Mouse (Mus musculus) kidney, postnatal 4 days (tissue): ENCODE results near the gene Nrxn3.

Experiments
- DNase-seq, 2 experiments: peaks; one replicate each; pipeline ENCODE4 v3.0.0; 2021; ENCODE audit warnings: mixed read lengths in 2 of 2

Nrxn3 gene

DNA sequence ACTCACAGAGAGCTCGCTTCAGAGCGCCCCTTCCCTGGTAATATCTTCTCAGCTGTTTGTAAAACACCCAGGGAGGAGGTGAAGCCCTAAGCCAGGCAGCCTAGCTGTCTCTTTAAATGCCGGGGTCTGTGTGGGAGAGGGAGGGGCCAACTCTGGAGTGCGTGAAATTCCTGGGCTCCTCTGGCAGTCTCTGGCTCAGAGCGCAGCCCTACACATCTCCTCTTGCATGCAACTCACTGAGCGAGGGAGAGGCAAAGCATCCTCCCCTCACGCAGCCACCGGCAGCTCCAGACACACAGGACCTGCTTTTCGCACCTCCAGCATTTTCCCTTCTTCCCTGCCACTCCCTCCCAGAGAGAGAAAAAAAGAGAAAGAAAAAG is at the start of gene Nrxn3:
Gene Nrxn3 (plus strand): TSS at position 186 of the 380 bp plus-strand sequence.
- peak; percentile 49 to 61 for DNase-seq

DNA sequence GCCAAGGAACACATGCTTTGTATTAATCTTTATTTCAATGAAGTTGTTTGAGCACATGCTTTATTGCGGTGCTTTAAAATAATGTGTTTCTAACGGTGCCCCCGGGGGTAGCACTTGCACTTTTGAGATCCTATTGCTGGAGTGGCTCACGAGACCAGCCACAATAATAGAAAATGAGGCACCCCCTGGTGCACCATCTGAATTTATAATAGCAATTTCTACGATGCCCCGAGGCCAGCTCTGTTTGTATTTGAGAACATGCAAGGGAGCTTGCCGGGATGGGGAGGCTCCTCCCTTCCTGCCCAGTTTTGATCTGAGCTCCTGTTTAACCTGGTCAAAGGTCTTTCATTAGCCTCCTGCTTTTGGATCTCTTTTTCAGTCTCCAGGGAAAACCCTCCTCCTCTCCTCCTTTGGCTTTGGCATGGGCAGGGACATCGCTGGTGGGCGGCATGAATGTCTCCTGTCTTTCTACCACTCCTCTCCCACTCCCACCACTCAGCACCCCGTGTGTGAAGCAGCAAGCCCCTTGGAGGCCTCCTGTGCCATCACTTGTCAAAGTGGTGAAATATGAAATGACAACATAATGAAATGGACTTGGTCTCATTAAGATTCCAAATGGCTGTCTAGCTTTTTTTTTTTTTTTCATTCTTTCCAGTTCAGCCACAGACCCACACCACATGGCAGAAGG is 18.4 kb upstream of the Nrxn3 start:
- DNase-seq = peak; percentile 2 to 3

DNA sequence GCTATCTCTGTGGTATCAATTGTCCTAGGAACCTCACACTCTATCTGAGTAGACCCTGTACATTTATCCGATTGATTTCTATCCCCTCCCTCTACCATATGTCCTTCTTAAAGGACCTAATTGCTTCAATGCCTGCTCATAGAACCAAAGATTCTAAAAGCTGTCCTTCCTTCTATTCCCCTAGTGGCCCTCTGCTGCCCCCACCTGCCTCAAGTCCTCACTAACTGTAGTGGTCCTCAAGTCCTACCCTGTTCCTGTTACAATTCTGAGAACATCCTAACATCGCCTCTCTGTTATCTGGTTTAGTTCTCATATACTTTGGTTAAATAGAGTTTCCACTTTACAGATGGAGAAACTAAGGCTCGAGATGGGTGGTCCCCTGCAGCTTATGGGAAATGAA is 16.7 kb upstream of the Nrxn3 start:
- peak; percentile 12 to 20 for DNase-seq

DNA sequence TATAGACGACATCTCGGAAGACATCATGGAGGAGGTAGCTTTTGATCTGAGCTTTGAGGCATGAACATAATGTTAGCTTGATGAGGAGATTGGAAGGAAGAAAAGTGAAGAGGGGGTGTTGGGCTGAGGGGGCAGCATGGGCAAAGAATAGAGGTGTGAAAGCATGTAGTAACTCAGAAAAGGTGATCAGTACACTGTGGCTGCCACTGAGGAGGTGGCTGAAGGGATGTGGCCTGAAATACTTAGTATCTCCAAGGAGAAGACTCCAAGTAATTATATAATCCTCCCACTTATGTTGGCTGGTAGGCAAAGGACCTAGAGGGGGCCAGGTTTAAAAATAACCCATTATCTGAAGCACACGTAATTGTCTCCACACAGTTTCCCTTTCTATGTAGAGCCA is 14.9 kb upstream of the Nrxn3 start:
- no peak for DNase-seq

DNA sequence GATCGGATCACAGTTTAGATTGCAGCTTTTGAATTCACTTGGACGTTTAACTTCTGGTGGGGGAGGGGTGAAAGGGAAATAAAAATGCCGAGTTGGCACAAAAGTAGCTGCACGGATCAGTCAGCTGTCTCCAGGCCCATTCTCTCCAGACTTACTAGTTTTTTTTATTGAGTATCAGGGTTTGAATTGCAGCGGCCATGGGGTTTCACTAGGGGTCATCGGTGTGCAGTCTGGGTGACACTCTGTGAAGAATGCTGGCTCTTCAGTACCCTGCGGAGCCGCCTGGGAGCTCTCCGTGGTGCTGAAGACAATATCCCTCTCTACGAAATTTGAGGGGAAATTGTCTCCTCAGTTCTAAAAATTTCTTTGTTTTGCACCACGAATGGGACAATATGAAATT is 13.5 kb upstream of the Nrxn3 start:
- DNase-seq = peak; percentile 82 to 84

DNA sequence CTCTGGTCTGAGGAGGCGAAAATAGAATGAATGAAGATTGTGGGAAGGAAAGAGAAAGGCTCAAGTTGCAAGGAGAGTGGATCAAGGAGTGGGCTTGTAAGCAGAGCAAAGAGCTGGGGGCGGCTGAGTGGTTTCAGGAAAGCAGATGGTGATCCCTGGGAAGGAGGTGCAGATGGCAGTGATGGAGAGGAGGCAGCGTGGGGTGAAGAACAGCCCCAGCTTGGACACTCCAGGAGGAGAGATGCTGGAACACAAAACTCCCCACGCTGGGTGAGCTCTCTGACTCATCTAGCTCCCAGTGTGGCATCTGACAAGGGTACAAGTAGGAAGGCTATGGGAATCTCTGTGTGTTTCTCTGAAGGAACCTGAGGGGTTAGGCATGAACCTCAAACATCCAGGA is 9.2 kb upstream of the Nrxn3 start:
- no peak for DNase-seq

DNA sequence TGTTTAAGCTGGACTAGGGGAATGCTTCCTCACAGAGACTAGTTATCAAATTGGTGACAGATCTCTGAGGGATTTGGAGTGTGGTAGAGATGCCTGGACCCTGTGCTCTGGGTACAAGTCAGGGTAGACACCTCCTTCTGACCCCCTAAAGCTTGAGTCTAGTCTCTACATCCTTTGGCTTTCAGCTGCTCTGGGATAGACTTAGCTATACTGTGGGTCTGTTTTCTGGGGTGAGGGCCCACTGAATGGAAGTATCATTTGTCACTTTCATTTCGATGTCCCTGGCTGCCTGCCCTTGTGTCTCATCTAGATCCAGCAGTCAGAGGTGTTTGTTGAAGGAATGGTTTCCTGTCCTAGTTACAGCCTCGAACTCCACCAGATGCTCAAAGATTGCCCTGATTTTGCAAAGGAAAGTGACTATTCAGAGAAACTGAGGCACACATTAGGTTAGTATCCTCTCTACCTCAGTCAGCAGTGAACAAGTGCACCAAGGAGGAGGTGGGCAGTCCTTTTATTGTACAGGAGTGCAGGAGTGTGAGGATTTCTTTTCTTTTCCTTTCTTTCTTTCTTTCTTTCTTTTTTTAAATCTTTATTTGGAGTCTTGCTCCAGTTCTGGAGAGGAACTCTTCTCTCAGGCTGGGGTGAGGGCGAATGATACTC is 515 bp upstream of the Nrxn3 start:
- DNase-seq = no peak

DNA sequence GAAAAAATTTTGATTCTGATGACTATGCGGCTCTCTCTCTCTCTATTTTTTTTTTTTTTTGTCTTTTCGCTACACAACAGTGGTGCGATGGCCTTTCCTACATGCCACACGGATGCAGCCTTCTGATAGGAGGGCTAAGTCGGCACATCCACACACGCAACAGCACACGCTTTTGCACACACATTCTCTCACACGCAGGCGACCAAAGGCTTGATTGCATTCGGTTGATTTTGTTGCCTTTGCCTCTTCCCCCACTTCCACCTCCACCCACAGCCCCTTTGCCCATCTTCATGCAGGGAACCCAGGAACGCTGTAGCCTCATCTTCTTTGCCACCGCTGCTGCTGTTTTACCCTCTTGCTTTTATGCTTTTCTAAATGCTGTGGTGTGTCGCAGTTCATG is 3.6 kb downstream of the Nrxn3 start:
- DNase-seq = no peak

DNA sequence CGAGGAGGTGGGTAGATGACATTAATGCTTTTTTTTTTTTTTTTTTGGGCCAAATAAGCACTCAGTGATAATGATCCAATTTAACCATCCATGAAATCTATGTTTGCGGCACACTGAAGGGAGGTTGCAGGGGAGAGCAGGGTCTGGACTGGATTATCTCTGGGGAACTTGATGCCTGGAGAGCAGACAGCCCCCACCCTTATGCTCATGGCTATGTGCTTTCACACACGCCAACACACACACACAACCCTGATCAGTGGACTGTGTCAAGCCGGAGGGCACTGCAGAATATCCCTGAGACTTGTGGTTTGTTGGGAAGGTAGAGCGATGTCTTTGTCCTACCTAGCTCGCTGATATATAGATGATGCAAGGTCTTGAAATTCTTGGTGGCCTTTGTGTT is 4.1 kb downstream of the Nrxn3 start:
- no peak for DNase-seq

DNA sequence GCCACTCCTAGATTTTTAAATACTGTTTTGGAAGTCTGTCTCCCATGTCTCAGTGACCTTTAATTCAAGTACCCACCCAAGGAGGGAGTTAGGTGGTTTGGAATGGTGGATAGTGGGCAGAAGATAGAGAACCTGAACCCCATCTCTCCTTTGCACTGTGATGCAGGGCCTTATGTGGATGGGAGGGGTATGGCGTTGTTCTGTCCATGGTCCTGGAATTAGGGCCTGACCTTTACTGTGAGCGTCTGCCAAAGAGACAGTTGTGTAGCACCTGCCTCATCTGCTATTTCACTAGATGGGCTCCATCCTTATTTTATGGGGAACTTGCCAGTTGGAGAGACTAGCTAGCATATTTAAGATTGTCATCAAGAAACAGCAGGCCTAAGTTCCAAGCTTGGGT is 8.0 kb downstream of the Nrxn3 start:
- peak in 1 of 2 experiments; percentile 5 for DNase-seq

DNA sequence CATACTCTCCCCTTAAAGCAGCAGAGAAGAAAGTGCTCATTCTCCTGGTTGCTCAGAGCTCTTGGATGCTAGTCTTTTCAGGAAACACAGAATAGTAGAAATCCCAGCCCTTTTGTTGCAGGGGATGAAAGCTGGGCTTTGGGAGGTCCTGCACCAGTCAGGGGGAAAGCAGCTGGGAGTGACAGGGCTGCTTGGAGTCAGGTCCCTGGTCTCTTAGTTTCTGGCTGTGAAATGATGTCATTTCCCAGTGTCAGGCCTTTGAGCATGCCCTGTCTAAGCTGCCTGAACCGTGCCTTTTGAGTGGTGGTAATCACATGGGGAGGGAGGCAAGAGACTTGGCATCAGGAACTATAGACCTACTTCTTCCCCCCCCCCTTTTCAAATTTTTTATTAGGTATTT is 12.4 kb downstream of the Nrxn3 start:
- DNase-seq = no peak

DNA sequence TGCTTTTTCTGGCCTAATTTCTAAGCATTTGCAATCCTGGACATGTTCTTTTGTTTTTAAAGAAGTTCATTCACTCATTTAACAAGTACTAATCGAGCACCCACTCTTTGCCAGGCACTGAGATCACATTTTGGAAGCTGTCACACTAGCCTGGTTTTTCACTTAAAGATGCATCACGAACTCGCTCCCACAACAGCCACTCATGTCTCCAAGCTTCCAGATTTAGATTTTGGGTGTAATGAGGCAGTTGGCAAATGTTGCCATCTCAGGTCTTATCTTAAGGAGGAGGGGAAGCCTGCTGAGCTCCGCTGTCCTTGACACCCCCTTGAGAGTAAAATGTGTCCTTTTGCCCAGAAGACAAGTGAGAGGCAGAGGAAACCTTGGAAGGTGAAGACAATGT is 14.4 kb downstream of the Nrxn3 start:
- no peak for DNase-seq

DNA sequence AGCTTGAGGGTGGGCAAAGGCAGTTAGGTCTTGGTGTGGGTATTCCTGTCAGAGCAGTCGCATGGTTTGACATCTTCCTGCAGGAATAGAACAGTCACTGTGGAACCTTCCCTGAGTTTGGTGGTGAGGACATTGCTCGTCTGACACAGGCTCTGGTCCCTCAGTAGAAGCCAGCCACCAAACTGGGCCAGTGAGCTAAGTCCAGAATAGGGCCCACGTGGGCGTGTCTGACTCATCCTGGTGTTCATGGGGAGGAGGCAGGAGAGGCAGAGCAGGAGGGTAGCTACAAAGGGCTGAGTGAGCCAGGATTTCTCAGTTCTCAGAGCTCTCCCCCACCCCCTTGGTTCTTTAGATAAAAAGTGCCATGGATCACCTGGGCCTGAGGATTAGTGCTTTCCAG is 15.9 kb downstream of the Nrxn3 start:
- no peak for DNase-seq

DNA sequence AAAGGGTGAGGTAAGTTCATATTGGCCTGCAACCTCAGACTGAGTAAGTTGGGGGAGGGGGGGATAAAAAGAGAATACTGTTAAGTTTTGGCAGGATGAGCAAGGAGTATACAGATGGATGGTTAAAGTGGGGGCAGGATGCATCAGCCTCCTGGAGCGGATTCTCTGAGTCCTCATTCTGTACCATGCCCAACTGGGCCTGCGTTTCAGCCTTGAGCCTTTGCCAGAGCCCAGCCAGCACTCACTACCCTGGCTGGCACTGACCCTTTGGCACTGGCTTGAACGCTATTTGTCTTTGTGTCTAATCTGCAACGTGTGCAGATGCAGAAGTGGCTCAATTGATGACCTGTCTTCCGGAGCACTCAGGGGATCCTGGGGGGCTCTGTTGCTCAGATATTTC is 24.1 kb downstream of the Nrxn3 start:
- no peak for DNase-seq

DNA sequence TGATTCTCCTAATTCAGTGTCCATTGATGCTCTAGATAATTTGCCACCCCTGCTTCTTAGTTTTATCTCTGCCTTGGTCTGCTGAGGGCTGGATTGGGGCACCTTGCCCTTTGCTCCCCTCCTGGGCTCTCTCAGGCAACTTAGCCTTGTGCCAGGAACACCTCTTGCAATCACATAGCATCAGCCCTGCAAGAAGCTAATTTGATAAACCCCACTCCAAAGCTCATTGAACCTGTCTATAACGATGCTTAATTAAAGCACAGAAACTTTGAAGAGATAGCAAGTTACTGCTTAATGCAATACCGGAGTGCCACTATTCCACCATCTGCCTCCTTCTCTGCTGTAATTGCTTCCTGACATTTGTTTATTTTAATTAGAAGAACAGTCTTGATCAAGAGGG is 42.1 kb downstream of the Nrxn3 start:
- DNase-seq = no peak

DNA sequence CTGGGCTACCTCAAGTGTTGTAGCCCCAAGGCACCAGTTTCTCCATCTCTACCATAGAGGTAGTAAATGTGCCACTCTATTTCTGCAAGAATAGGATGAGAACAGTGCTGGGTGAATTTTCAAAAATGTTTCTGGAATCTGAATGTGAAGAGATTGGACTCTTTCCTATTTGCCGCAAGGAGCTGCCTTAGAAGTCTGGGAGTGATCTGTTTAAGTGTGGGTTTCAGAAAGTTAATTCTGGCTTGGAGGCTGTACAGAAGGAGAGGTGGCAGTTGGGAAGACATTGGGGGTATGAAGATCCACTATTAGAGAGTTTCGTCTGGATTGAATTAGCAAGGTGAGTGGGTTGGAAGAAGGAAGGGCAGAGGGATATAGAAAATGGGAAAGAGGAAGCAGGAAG is 52.0 kb downstream of the Nrxn3 start:
- DNase-seq = no peak

DNA sequence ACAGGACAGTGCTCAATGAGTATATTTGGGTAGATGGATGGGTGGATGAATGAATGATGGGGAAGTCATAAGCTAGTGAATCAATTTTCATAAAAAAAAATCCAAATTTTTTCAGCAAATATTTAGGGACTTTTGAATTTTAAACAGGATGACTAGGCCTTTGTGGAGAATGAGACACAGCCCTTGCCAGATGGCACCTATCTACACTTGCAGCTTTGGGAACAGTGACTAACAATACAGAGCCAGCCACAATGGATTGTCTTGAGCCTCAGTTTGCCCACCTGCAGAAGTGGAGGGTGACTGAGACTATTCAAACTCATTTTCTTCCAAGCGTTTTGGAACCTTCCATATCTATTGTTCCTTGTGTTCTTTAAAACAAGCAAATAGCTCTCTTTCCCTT is 55.4 kb downstream of the Nrxn3 start:
- DNase-seq = no peak

DNA sequence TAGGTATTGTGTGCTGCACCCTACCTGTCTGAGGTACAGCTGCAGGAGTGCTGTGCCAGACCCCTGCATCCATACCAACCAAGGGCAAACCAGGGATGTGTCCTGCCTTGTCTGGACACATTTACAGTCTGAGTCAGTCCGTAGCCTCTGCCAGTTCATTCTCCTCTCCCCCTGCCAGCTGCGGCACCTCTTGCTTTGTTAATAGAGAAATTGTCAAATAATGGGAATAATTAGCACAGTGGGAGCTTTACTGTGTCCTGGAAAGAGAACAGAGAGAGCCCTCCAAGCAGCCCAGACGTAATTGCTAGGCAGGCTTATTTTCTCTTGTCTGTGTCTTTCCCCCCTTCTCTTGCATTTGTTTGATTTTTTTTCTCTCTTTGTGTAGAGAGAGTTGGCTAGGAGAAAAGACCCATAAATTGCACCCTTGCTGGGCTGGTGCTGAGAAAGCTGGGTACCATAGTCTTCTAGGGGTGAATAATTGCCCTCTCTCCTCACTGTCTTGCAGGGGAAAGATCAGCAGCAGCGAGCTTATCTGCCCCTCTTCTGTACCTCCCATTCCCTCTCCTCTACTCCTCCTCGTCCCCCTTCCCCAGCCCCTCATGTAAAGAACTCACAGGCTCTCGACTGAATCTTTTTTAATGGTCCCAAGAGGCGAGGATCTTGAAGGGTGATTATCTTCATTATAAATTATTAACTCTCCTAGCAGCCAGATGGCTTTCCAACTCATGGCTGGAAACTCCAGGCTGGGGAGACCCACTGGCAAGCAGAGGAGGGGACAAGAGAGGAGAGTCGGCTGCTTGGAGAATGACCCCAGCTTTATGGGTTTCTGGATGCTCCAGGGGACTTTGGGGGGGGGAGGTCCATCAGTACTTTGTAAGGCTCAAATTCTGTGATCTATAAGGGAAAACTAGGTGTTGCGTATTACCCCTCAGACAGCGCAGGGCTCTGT is 61.8 kb downstream of the Nrxn3 start:
- no peak for DNase-seq

DNA sequence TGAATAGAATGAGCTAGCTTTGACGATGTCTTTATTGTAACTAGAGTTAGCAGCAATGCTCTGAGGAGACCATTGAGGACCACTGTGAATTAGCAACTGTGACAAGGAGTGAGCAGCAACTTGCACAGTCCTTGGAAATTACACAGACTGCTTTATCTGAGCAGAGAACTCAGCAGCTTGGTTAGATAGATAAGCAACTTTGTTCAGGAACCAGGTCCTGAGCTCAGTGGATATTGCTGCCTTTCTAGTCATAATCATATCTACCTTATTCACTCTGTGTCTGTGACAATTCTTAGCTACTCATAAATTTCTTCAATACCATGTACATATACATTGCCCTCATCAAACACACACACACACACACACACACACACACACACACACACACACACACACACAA is 70.6 kb downstream of the Nrxn3 start:
- no peak for DNase-seq

DNA sequence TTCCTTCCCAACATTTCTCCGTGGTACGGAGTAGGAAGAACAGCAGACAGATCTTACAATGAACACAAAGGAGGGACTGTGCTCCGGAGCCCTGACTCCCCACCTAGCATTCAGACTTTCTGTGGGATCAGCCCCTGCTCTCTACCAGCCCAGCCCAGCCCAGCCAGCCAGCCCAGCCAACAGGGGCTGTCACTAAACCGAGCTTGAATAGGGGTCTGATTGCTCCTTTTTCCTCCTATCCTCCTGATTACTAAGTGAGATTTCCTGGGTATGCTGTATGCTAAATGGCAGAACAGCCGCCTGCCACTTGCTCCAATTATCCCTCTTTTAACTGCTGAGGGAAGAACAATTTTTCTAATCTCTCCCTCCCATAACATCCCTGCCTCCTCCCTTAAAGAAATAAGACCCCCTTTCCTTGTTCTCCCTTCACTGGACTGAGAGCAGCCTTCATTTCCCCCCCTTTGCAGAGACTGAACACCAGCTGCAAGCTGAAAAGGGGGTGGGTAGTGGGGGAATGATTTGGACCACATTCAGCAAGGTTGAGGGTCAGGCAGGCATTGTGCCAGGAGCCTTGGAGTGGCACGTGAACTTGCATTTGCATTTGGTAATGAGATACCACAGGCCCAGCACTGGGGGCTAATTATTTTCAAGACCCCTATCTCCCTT is 78.4 kb downstream of the Nrxn3 start:
- peak; percentile 45 to 52 for DNase-seq

DNA sequence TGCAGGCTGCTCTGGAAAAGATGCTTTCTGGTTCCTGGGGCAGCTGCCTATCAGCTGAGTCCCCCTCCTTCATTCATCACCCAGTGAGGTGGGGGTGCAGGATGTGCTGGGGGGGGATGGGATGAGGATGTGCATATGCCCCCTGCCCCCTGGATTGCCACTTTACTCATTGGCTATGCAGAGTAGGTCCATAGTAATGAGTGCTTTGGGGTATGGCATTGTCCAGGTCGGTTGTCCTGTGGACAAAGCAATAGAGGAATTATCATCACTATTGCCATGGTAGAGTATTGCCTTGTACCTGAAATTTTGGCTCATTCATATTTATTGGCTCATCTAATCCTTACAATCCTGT is 79.0 kb downstream of the Nrxn3 start:
- DNase-seq = no peak

DNA sequence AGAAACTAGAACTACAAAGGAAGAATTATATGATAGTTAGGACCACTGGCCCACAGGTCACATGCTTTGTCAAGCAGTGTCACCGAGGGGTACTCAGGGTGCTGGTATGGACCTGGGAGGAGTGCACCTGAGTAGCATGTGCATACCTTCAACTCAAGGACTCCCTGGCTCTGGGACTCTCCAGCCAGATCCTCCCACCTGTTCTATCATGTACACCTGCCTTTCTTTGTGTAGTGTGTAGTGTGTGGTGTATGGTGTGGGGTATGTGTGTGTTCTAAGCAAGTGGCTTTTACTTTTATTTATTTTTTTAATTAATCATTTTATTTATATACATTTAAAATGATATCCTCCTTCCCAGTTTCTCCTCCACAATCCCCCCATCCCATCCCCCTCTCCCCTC is 86.3 kb downstream of the Nrxn3 start:
- DNase-seq = no peak

DNA sequence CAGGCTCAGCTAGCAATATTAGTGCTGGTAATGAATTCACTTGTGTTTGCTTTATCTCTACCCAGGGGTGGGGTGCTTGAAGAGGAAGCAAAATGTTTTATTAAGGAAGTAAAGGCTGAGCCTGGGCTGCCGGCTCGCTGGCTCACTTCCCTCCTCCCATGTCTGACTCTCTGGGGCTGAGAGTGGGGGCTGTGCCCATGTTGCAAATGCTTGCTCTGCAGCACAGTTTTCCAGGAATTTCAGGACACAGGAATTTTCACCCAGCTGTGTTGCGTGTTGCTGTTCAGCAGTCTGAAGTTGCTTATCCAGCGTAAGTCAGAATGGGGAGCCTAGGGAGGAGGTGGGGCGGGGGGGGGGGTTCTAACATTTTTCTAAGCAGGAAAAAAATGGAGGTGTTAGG is 89.5 kb downstream of the Nrxn3 start:
- peak; percentile 14 to 27 for DNase-seq
